Mouse (Mus musculus) stomach, postnatal 0 days (tissue): ENCODE results near the gene Zp2.

ENCODE experiments used
- CTCF ChIP-seq: IDR thresholded peaks from 2 replicates; pipeline ENCODE4 v1.5.1; 2016; ENCODE audit warnings: antibody characterized with exemption, low read depth, mild to moderate bottlenecking, moderate library complexity
- EP300 ChIP-seq: optimal IDR thresholded peaks from 2 replicates; pipeline ENCODE3; 2016; ENCODE audit warnings: antibody characterized with exemption

DNA sequence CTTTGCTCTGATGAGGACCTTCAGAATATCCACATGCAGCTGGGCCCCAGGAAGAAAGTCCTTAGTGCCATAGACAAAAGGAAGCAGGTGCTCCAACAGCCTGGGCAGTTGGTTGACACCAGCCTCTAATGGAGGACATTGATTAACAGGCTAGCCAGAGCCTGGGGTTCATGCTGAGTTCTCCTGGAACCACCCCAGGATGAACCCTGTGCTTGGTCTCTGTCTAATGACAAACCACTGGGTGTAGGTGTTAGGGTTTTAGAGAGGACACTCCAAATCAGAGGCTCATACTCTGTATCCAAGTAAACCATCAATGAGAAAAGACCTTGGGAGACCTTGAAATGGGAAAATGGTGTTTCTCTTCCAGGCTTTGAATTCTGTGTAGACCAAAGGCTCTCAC is 37.8 kb upstream of the Zp2 start:
- TF ChIP-seq CTCF (no peak), EP300 (no peak)
